Mouse (Mus musculus) urinary bladder, adult 18-20 months (tissue): Measurements from ENCODE around the gene 6430531B16Rik.

Experiments
- DNase-seq, 2 experiments: peaks; one replicate each; pipeline ENCODE4 v3.0.0; 2022; ENCODE audit warnings: low spot score in 2 of 2, mixed read lengths in 2 of 2

The 6430531B16Rik gene

GRCm38 (mm10) chr7:139970979-139971378 lies 7.6 kb downstream of the 6430531B16Rik start:
- DNase-seq, result peak in 1 of 2 experiments; percentile 29

- DNase-seq, result peak; percentile 31 to 68
These were observed 8.2 kb downstream of the 6430531B16Rik start for GRCm38 (mm10) chr7:139970216-139970919.

GRCm38 (mm10) chr7:139969348-139970130 lies 9.0 kb downstream of the 6430531B16Rik start:
- DNase-seq, result peak; percentile 68 to 69

- no peak for DNase-seq
These were observed 10.1 kb downstream of the 6430531B16Rik start for GRCm38 (mm10) chr7:139968428-139968827.

- no peak for DNase-seq
These were observed 11.4 kb downstream of the 6430531B16Rik start for GRCm38 (mm10) chr7:139967175-139967574.

- no peak for DNase-seq
These were observed 14.7 kb downstream of the 6430531B16Rik start for GRCm38 (mm10) chr7:139963814-139964213.

GRCm38 (mm10) chr7:139961141-139961540 lies 17.4 kb downstream of the 6430531B16Rik start:
- no peak for DNase-seq

- no peak for DNase-seq
These were observed 20.6 kb downstream of the 6430531B16Rik start for GRCm38 (mm10) chr7:139957958-139958357.

- no peak for DNase-seq
These were observed 21.1 kb downstream of the 6430531B16Rik start for GRCm38 (mm10) chr7:139957437-139957836.

GRCm38 (mm10) chr7:139956658-139957057 lies 21.9 kb downstream of the 6430531B16Rik start:
- no peak for DNase-seq

- no peak for DNase-seq
These were observed 23.1 kb downstream of the 6430531B16Rik start for GRCm38 (mm10) chr7:139955505-139955904.

GRCm38 (mm10) chr7:139951991-139952633 lies 26.4 kb downstream of the 6430531B16Rik start:
- no peak for DNase-seq

- no peak for DNase-seq
These were observed 27.5 kb downstream of the 6430531B16Rik start for GRCm38 (mm10) chr7:139951079-139951478.

- DNase-seq, result peak; percentile 34 to 40
These were observed 28.1 kb downstream of the 6430531B16Rik start for GRCm38 (mm10) chr7:139950283-139950971.

- DNase-seq, result peak; percentile 31 to 48
These were observed 28.7 kb downstream of the 6430531B16Rik start for GRCm38 (mm10) chr7:139949893-139950282.

- DNase-seq, result no peak
These were observed 32.5 kb downstream of the 6430531B16Rik start for GRCm38 (mm10) chr7:139946032-139946431.

GRCm38 (mm10) chr7:139945516-139945915 lies 33.0 kb downstream of the 6430531B16Rik start:
- no peak for DNase-seq

GRCm38 (mm10) chr7:139944291-139945240 lies 34.0 kb downstream of the 6430531B16Rik start:
- no peak for DNase-seq

GRCm38 (mm10) chr7:139943674-139944281 lies 34.8 kb downstream of the 6430531B16Rik start, which contains the start of gene Utf1:
Utf1 (plus strand) TSS chr7:139943789.
- peak in 1 of 2 experiments; percentile 43 for DNase-seq
